Mouse (Mus musculus) hematopoietic stem cell, adult 5-6 weeks (primary cell): ENCODE measurements at regions not wholly inside any gene's neighbourhood (a gene's known extent, or its start where the extent isn't known, plus 50 kb on each side); places are given as distances from the start of the nearest gene placed in this dataset.
A peak's percentile ranks its signal among the peaks of the same experiment; 100 is the strongest.

Experiments used
- ATAC-seq, 2 experiments: fragments of 125-278 bp in 1 of 2; replicated peaks in 1 of 2; 2 replicates each; pipeline ENCODE4 v1.8.0; 2016 to 2017; ENCODE audit warnings: inconsistent platforms in 2 of 2, mild to moderate bottlenecking in 2 of 2, moderate number of reproducible peaks in 2 of 2, low read depth in 1 of 2, moderate TSS enrichment in 1 of 2; ENCODE audit not compliant: low FRiP score in 2 of 2, poor library complexity in 2 of 2, severe bottlenecking in 2 of 2, insufficient read depth in 1 of 2, low TSS enrichment in 1 of 2

- ATAC-seq: no peak
Observed at GRCm38 (mm10) chr6:93328683-93329082, 385.4 kb upstream of the Adamts9 start.

- ATAC-seq: no peak
Observed at GRCm38 (mm10) chr6:93327930-93328329, 384.6 kb upstream of the Adamts9 start.

- ATAC-seq: no peak
Observed at GRCm38 (mm10) chr6:93323881-93324280, 380.6 kb upstream of the Adamts9 start.

GRCm38 (mm10) chr6:93314625-93315024 lies 371.3 kb upstream of the Adamts9 start:
- no peak for ATAC-seq

GRCm38 (mm10) chr6:93305176-93305575 lies 361.9 kb upstream of the Adamts9 start:
- ATAC-seq: no peak

GRCm38 (mm10) chr6:93297975-93298374 lies 354.7 kb upstream of the Adamts9 start:
- ATAC-seq: no peak

- ATAC-seq: no peak
Observed at GRCm38 (mm10) chr6:93291711-93292110, 348.4 kb upstream of the Adamts9 start.

GRCm38 (mm10) chr6:93288421-93288820 lies 345.1 kb upstream of the Adamts9 start:
- no peak for ATAC-seq

GRCm38 (mm10) chr6:93285796-93286195 lies 342.5 kb upstream of the Adamts9 start:
- no peak for ATAC-seq

GRCm38 (mm10) chr6:93281530-93281929 lies 338.2 kb upstream of the Adamts9 start:
- ATAC-seq: no peak

- ATAC-seq: peak; percentile 73 to 75
Observed at GRCm38 (mm10) chr6:93273917-93274513, 330.7 kb upstream of the Adamts9 start.

- ATAC-seq: no peak
Observed at GRCm38 (mm10) chr6:93272206-93272605, 328.9 kb upstream of the Adamts9 start.

- no peak for ATAC-seq
Observed at GRCm38 (mm10) chr6:93266826-93267225, 323.5 kb upstream of the Adamts9 start.

- no peak for ATAC-seq
Observed at GRCm38 (mm10) chr6:93265164-93265563, 321.9 kb upstream of the Adamts9 start.

GRCm38 (mm10) chr6:93260827-93261226 lies 317.5 kb upstream of the Adamts9 start:
- ATAC-seq: no peak

GRCm38 (mm10) chr6:93257130-93257841 lies 314.0 kb upstream of the Adamts9 start:
- ATAC-seq: no peak

- no peak for ATAC-seq
Observed at GRCm38 (mm10) chr6:93253746-93254145, 310.5 kb upstream of the Adamts9 start.

GRCm38 (mm10) chr6:93248973-93249372 lies 305.7 kb upstream of the Adamts9 start:
- no peak for ATAC-seq
